Mouse (Mus musculus): ENCODE data around the gene Bcat1.

- TF ChIP-seq POU5F1 (IDR thresholded peaks at IDR 0.05; ENCODE audit: borderline replicate concordance, low read length) (no peak), CTCF (conservative IDR thresholded peaks at IDR 0.05; ENCODE audit: low read length) (no peak), NANOG (IDR thresholded peaks at IDR 0.05; ENCODE audit: borderline replicate concordance, low read length) (no peak)
Measured at GRCm38 (mm10) chr6:145062763-145063162, 13.2 kb downstream of the Bcat1 start.
